Mouse (Mus musculus) neutrophil, adult 65 days (primary cell): ENCODE results near the gene Rpl9. TPM values are rescaled to one million over a fixed set of nuclear protein-coding genes. Genes with fewer than 3 reads are reported as not detected.

Experiments used
- total RNA-seq: library from RNA; stranded (reverse); gene quantifications from 2 replicates; pipeline ENCODE4 v1.2.4, GENCODE M21; 2023

The Rpl9 gene
- 646 and 672 TPM in 2 replicates for total RNA-seq

GRCm38 (mm10) chr5:65390648-65391644 is at the start of gene Rpl9, which contains the start of gene Lias:
Gene Rpl9, minus strand, starts transcription at chr5:65391444.
Gene Lias, plus strand, starts transcription at chr5:65391497.

GRCm38 (mm10) chr5:65435806-65436561 is 44.7 kb upstream of the Rpl9 start, which contains the start of gene Ugdh:
Gene Ugdh, minus strand, starts transcription at chr5:65435949.

DNA sequence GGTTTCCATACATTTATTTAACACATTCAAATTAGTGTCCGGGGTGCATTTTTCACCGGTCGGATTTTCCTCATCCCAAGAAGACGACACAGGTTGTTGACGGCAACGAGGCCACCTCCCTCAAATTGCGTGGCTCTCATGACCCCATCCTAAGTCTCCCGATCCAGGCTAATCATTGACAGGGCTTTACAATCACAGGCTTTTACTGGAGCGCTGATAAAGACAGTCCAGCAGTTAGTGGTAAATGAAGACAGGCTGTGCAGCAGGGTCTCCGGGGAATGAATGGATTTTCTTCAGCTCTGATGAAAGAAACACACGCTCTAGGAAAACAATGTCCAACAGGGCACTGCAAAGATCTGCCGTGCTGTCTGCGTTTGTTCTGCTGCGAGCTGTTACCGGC is 43.1 kb downstream of the Rpl9 start, which contains the start of gene Klb:
Gene Klb, plus strand, starts transcription at position 147 of the 400 bp plus-strand sequence.

Other genes with a start within 250 kb of the Rpl9 start
- 0.48 and 1.7 TPM in 2 replicates for gene Wdr19, start 191.7 kb downstream of the Rpl9 start, total RNA-seq
- 45.5 and 54.0 TPM in 2 replicates for gene Rfc1, start 55.8 kb downstream of the Rpl9 start, total RNA-seq
- gene Klb, start 43.1 kb downstream of the Rpl9 start, total RNA-seq, result not detected in 2 replicates
- 25.7 and 43.1 TPM in 2 replicates for gene Lias, start 53 bp upstream of the Rpl9 start, total RNA-seq
- gene Ugdh, start 44.5 kb upstream of the Rpl9 start, total RNA-seq, result 74.6 and 75.2 TPM in 2 replicates
- gene Gm43552, start 101.4 kb upstream of the Rpl9 start, total RNA-seq, result not detected in 2 replicates
- 183 and 223 TPM in 2 replicates for gene Smim14, start 145.7 kb upstream of the Rpl9 start, total RNA-seq
- gene Ube2k, start 145.8 kb upstream of the Rpl9 start, total RNA-seq, result 44.4 and 48.7 TPM in 2 replicates